Mouse (Mus musculus): ENCODE measurements around the gene Stub1. TPM values are rescaled to one million over a fixed set of nuclear protein-coding genes. Genes with fewer than 3 reads are reported as not detected.

The Stub1 gene
- polyA plus RNA-seq, 1 experiment from 2014 or later, result 316 TPM

- H3K9me3 ChIP-seq, result no peaks in the 10 kb centered on the region
- WGBS, result 89% methylated on average over 3 of the region's 3 CpGs
- H3K4me3 ChIP-seq (replicated peaks), result no peak overlapping the region
- no peak for ATAC-seq
- no peak overlapping the region for H3K4me2 ChIP-seq (replicated peaks)
- H3K27me3 ChIP-seq, result peaks cover 9% of the 10 kb centered on the region; the same call in 1 of the 2 replicates
- no peak overlapping the region for H3K27ac ChIP-seq
- peaks cover 24% of the 10 kb centered on the region for H3K4me1 ChIP-seq (replicated peaks)
- no peak overlapping the region for H3K9ac ChIP-seq (replicated peaks)
- H3K36me3 ChIP-seq, result no peaks in the 10 kb centered on the region
These were observed 33.0 kb upstream of the Stub1 start for GRCm38 (mm10) chr17:25866172-25866571.

GRCm38 (mm10) chr17:25865288-25865687 lies 32.1 kb upstream of the Stub1 start:
- no peaks in the 10 kb centered on the region for H3K9me3 ChIP-seq
- H3K36me3 ChIP-seq, result no peaks in the 10 kb centered on the region
- peaks cover 33% of the 10 kb centered on the region for H3K4me1 ChIP-seq (replicated peaks)
- no peak overlapping the region for H3K27ac ChIP-seq
- no peak overlapping the region for H3K4me2 ChIP-seq (replicated peaks)
- ATAC-seq, result no peak
- H3K9ac ChIP-seq (replicated peaks), result no peak overlapping the region
- WGBS, result 90% methylated on average over 11 of the region's 11 CpGs
- no peak overlapping the region for H3K4me3 ChIP-seq (replicated peaks)
- peaks cover 9% of the 10 kb centered on the region; the same call in 1 of the 2 replicates for H3K27me3 ChIP-seq

GRCm38 (mm10) chr17:25864311-25864710 lies 31.1 kb upstream of the Stub1 start:
- no peak overlapping the region for H3K4me2 ChIP-seq (replicated peaks)
- H3K9ac ChIP-seq (replicated peaks), result no peak overlapping the region
- no peaks in the 10 kb centered on the region for H3K9me3 ChIP-seq
- no peak overlapping the region for H3K4me3 ChIP-seq (replicated peaks)
- no peaks in the 10 kb centered on the region for H3K36me3 ChIP-seq
- no peak overlapping the region for H3K27ac ChIP-seq
- no peak for ATAC-seq
- H3K4me1 ChIP-seq (replicated peaks), result peaks cover 40% of the 10 kb centered on the region
- peaks cover 9% of the 10 kb centered on the region; the same call in 1 of the 2 replicates for H3K27me3 ChIP-seq
- WGBS, result 91% methylated on average over 14 of the region's 14 CpGs

GRCm38 (mm10) chr17:25863681-25864080 lies 30.5 kb upstream of the Stub1 start:
- no peak for ATAC-seq
- WGBS, result 94% methylated on average over 6 of the region's 6 CpGs

GRCm38 (mm10) chr17:25861704-25862612 lies 28.8 kb upstream of the Stub1 start:
- Histone ChIP-seq H3K4me1 (replicated peaks) (peaks cover 26% of the 10 kb centered on the region), H3K27me3 (0 out of 2 replicates have a peak, but pooled peaks cover 2% of the 10 kb centered on the region), H3K9ac (replicated peaks) (peak overlapping the region; percentile 88), H3K4me2 (replicated peaks) (peak overlapping the region; percentile 90), H3K4me3 (replicated peaks) (peak overlapping the region; percentile 69), H3K27ac (peak overlapping the region; percentile 88), H3K36me3 (no peaks in the 10 kb centered on the region), H3K9me3 (no peaks in the 10 kb centered on the region)
- 5% methylated on average over 6 of the region's 6 CpGs for WGBS
- ATAC-seq, result peak; percentile 72; the same call in 1 of the 2 replicates

More at GRCm38 (mm10) chr17:25863681-25864080, 30.5 kb upstream of the Stub1 start:
- H3K4me1 ChIP-seq (replicated peaks), result peaks cover 35% of the 10 kb centered on the region
- H3K4me3 ChIP-seq (replicated peaks), result no peak overlapping the region
- H3K9ac ChIP-seq (replicated peaks), result no peak overlapping the region
- no peak overlapping the region for H3K4me2 ChIP-seq (replicated peaks)
- H3K9me3 ChIP-seq, result no peaks in the 10 kb centered on the region
- no peaks in the 10 kb centered on the region for H3K36me3 ChIP-seq
- no peak overlapping the region for H3K27ac ChIP-seq
- H3K27me3 ChIP-seq, result peaks cover 9% of the 10 kb centered on the region; the same call in 1 of the 2 replicates

- peak within 1 kb of the TSS; percentile 88 for H3K27ac ChIP-seq
- peak within 1 kb of the TSS; percentile 90 for H3K4me2 ChIP-seq (replicated peaks)
- H3K9ac ChIP-seq (replicated peaks), result peak within 1 kb of the TSS; percentile 88
- ATAC-seq, result peak; percentile 98
- peak within 1 kb of the TSS; percentile 69 for H3K4me3 ChIP-seq (replicated peaks)
- H3K27me3 ChIP-seq, result no peaks in the 10 kb centered on the region
- H3K36me3 ChIP-seq, result no peaks in the 10 kb centered on the region
- 3% methylated on average over 65 of the region's 65 CpGs for WGBS
- no peaks in the 10 kb centered on the region for H3K9me3 ChIP-seq
- peaks cover 26% of the 10 kb centered on the region for H3K4me1 ChIP-seq (replicated peaks)
These were observed 27.9 kb upstream of the Stub1 start, which contains the start of gene Wdr90 for GRCm38 (mm10) chr17:25860832-25861703. Wdr90 (minus strand) TSS chr17:25861501.

GRCm38 (mm10) chr17:25860229-25860628 lies 27.0 kb upstream of the Stub1 start:
- Histone ChIP-seq H3K9ac (replicated peaks) (peak overlapping the region; percentile 88; the same call in 1 of the 2 replicates), H3K9me3 (no peaks in the 10 kb centered on the region), H3K4me3 (replicated peaks) (peak overlapping the region; percentile 69; the same call in 1 of the 2 replicates), H3K4me1 (replicated peaks) (peaks cover 26% of the 10 kb centered on the region), H3K4me2 (replicated peaks) (peak overlapping the region; percentile 90), H3K36me3 (no peaks in the 10 kb centered on the region), H3K27me3 (no peaks in the 10 kb centered on the region), H3K27ac (no peak overlapping the region)
- no peak for ATAC-seq
- 95% methylated on average over 6 of the region's 6 CpGs for WGBS

GRCm38 (mm10) chr17:25844396-25844901 lies 11.2 kb upstream of the Stub1 start, which contains the start of gene Rhot2:
Rhot2 (minus strand) TSS chr17:25844851.
- H3K9me3 ChIP-seq, result no peaks in the 10 kb centered on the region
- peak; percentile 96 for ATAC-seq
- H3K27me3 ChIP-seq, result no peaks in the 10 kb centered on the region
- peak within 1 kb of the TSS; percentile 92 for H3K4me3 ChIP-seq (replicated peaks)
- WGBS, result under 1% methylated on average over 21 of the region's 21 CpGs
- peak within 1 kb of the TSS; percentile 90 for H3K4me2 ChIP-seq (replicated peaks)
- peak within 1 kb of the TSS; percentile 86 for H3K9ac ChIP-seq (replicated peaks)
- peaks cover 20% of the 10 kb centered on the region for H3K4me1 ChIP-seq (replicated peaks)
- H3K27ac ChIP-seq, result peak within 1 kb of the TSS; percentile 52
- H3K36me3 ChIP-seq, result peaks cover 63% of the 10 kb centered on the region

- 2% methylated on average over 38 of the region's 38 CpGs for WGBS
- peaks cover 63% of the 10 kb centered on the region for H3K36me3 ChIP-seq
- peak overlapping the region; percentile 86 for H3K9ac ChIP-seq (replicated peaks)
- peak overlapping the region; percentile 90 for H3K4me2 ChIP-seq (replicated peaks)
- peak overlapping the region; percentile 92 for H3K4me3 ChIP-seq (replicated peaks)
- H3K27ac ChIP-seq, result peak overlapping the region; percentile 52; the same call in 1 of the 2 replicates
- no peaks in the 10 kb centered on the region for H3K9me3 ChIP-seq
- no peaks in the 10 kb centered on the region for H3K27me3 ChIP-seq
- peak; percentile 53 for ATAC-seq
- peaks cover 20% of the 10 kb centered on the region for H3K4me1 ChIP-seq (replicated peaks)
These were observed 10.6 kb upstream of the Stub1 start for GRCm38 (mm10) chr17:25843636-25844395.

GRCm38 (mm10) chr17:25843122-25843521 lies 9.9 kb upstream of the Stub1 start:
- 96% methylated on average over 4 of the region's 4 CpGs for WGBS
- Histone ChIP-seq H3K9ac (replicated peaks) (peak overlapping the region; percentile 86), H3K9me3 (no peaks in the 10 kb centered on the region), H3K27ac (no peak overlapping the region), H3K4me3 (replicated peaks) (peak overlapping the region; percentile 92), H3K4me1 (replicated peaks) (peaks cover 24% of the 10 kb centered on the region), H3K36me3 (peaks cover 61% of the 10 kb centered on the region), H3K27me3 (no peaks in the 10 kb centered on the region), H3K4me2 (replicated peaks) (peak overlapping the region; percentile 90)
- ATAC-seq, result no peak

GRCm38 (mm10) chr17:25842509-25842908 lies 9.3 kb upstream of the Stub1 start:
- Histone ChIP-seq H3K4me2 (replicated peaks) (no peak overlapping the region), H3K27ac (no peak overlapping the region), H3K27me3 (no peaks in the 10 kb centered on the region), H3K9me3 (no peaks in the 10 kb centered on the region), H3K9ac (replicated peaks) (no peak overlapping the region), H3K4me1 (replicated peaks) (peaks cover 30% of the 10 kb centered on the region), H3K36me3 (peaks cover 60% of the 10 kb centered on the region), H3K4me3 (replicated peaks) (no peak overlapping the region)
- no peak for ATAC-seq
- whole genome bisulfite sequencing, result 73% methylated on average over 3 of the region's 3 CpGs

Data from midbrain, embryonic 13.5 days (tissue).